Mouse (Mus musculus) limb, embryonic 15.5 days (tissue): ENCODE data around the gene B4galt1. TPM values are rescaled to one million over a fixed set of nuclear protein-coding genes. Genes with fewer than 3 reads are reported as not detected.
A peak's percentile ranks its signal among the peaks of the same experiment; 100 is the strongest.

ENCODE experiments used
- ATAC-seq: fragments of 200-750 bp; cut with Nextera tagmentation; 2 replicates; pipeline ENCODE4 v1.8.0; 2017; ENCODE audit warnings: low read depth, moderate TSS enrichment; ENCODE audit not compliant: insufficient number of reproducible peaks, low FRiP score, low TSS enrichment
- H3K27ac ChIP-seq: fragments of 300-500 bp; sonication (generic); 2 replicates; pipeline ENCODE4 v1.5.1; 2015; ENCODE audit warnings: moderate library complexity, mild to moderate bottlenecking, inconsistent platforms
- H3K27me3 ChIP-seq: fragments of 300-500 bp; sonication (generic); 2 replicates; pipeline ENCODE4 v1.6.1; 2015; ENCODE audit warnings: inconsistent platforms
- H3K36me3 ChIP-seq: fragments of 300-500 bp; sonication (generic); 2 replicates; pipeline ENCODE4 v1.6.1; 2015; ENCODE audit warnings: inconsistent platforms
- H3K4me1 ChIP-seq: fragments of 300-500 bp; sonication (generic); 2 replicates; pipeline ENCODE4 v1.6.1; 2015; ENCODE audit warnings: inconsistent platforms
- H3K4me2 ChIP-seq: fragments of 300-500 bp; sonication (generic); 2 replicates; pipeline ENCODE4 v1.6.1; 2015; ENCODE audit warnings: mild to moderate bottlenecking, inconsistent platforms
- H3K4me3 ChIP-seq: fragments of 300-500 bp; sonication (generic); 2 replicates; pipeline ENCODE4 v1.5.1; 2015; ENCODE audit warnings: mild to moderate bottlenecking, inconsistent platforms
- H3K9ac ChIP-seq: fragments of 300-500 bp; sonication (generic); 2 replicates; pipeline ENCODE4 v1.6.1; 2015; ENCODE audit warnings: inconsistent platforms
- H3K9me3 ChIP-seq: fragments of 300-500 bp; sonication (generic); 2 replicates; pipeline ENCODE4 v1.6.1; 2016; ENCODE audit warnings: inconsistent platforms
- WGBS: fragments of 180-500 bp; shearing (Covaris S2); methylation state at CpG from one replicate; pipeline ENCODE4 v1.1.7; 2015; 5-methylcytosine and 5-hydroxymethylcytosine counted together
- polyA plus RNA-seq: library from polyadenylated mRNA; unstranded; fragments of >200 nt; fragmentation: Nextera tagmentation; extraction: Ambion mirVana; gene quantifications from 2 replicates; pipeline ENCODE4 v1.2.1, GENCODE M21; 2015

B4galt1 gene
- polyA plus RNA-seq, 1 experiment from 2014 or later, result 50.3 TPM

- Histone ChIP-seq H3K4me3 (no peak overlapping the region), H3K4me1 (peaks cover 18% of the 10 kb centered on the region), H3K27ac (peak overlapping the region; percentile 80), H3K9ac (no peak overlapping the region), H3K27me3 (no peaks in the 10 kb centered on the region), H3K36me3 (no peaks in the 10 kb centered on the region), H3K4me2 (no peak overlapping the region), H3K9me3 (no peaks in the 10 kb centered on the region)
- ATAC-seq, result peak; percentile 71
- 28% methylated on average over 13 of the region's 13 CpGs for WGBS
These were observed 14.9 kb upstream of the B4galt1 start for GRCm38 (mm10) chr4:40868554-40869232.

GRCm38 (mm10) chr4:40864361-40864760 lies 10.6 kb upstream of the B4galt1 start:
- Histone ChIP-seq H3K27me3 (no peaks in the 10 kb centered on the region), H3K27ac (no peak overlapping the region), H3K36me3 (no peaks in the 10 kb centered on the region), H3K4me3 (no peak overlapping the region), H3K4me1 (peaks cover 11% of the 10 kb centered on the region), H3K9ac (no peak overlapping the region), H3K9me3 (no peaks in the 10 kb centered on the region), H3K4me2 (no peak overlapping the region)
- ATAC-seq, result no peak
- WGBS, result 92% methylated on average over 12 of the region's 12 CpGs

- Histone ChIP-seq H3K4me3 (no peak overlapping the region), H3K4me1 (peaks cover 3% of the 10 kb centered on the region), H3K27me3 (no peaks in the 10 kb centered on the region), H3K9ac (no peak overlapping the region), H3K36me3 (no peaks in the 10 kb centered on the region), H3K27ac (no peak overlapping the region), H3K4me2 (no peak overlapping the region), H3K9me3 (no peaks in the 10 kb centered on the region)
- no peak for ATAC-seq
- WGBS, result 87% methylated on average over 3 of the region's 3 CpGs
These were observed 9.5 kb upstream of the B4galt1 start for GRCm38 (mm10) chr4:40863340-40863739.

GRCm38 (mm10) chr4:40861131-40861530 lies 7.3 kb upstream of the B4galt1 start:
- H3K9me3 ChIP-seq, result no peaks in the 10 kb centered on the region
- no peak overlapping the region for H3K27ac ChIP-seq
- 81% methylated on average over 3 of the region's 3 CpGs for WGBS
- H3K9ac ChIP-seq, result no peak overlapping the region
- no peaks in the 10 kb centered on the region for H3K27me3 ChIP-seq
- no peaks in the 10 kb centered on the region for H3K4me1 ChIP-seq
- H3K4me2 ChIP-seq, result no peak overlapping the region
- H3K36me3 ChIP-seq, result no peaks in the 10 kb centered on the region
- no peak overlapping the region for H3K4me3 ChIP-seq
- no peak for ATAC-seq

- Histone ChIP-seq H3K4me1 (peaks cover 7% of the 10 kb centered on the region), H3K27me3 (no peaks in the 10 kb centered on the region), H3K4me3 (no peak overlapping the region), H3K27ac (no peak overlapping the region), H3K4me2 (no peak overlapping the region), H3K9ac (no peak overlapping the region), H3K36me3 (no peaks in the 10 kb centered on the region), H3K9me3 (no peaks in the 10 kb centered on the region)
- WGBS, result 76% methylated on average over 8 of the region's 8 CpGs
- ATAC-seq, result no peak
These were observed 4.1 kb upstream of the B4galt1 start for GRCm38 (mm10) chr4:40857824-40858346.

- no peaks in the 10 kb centered on the region for H3K36me3 ChIP-seq
- H3K4me2 ChIP-seq, result no peak overlapping the region
- H3K9me3 ChIP-seq, result no peaks in the 10 kb centered on the region
- H3K27ac ChIP-seq, result no peak overlapping the region
- H3K4me3 ChIP-seq, result no peak overlapping the region
- H3K27me3 ChIP-seq, result no peaks in the 10 kb centered on the region
- H3K9ac ChIP-seq, result no peak overlapping the region
- no peak for ATAC-seq
- peaks cover 16% of the 10 kb centered on the region for H3K4me1 ChIP-seq
- 53% methylated on average over 6 of the region's 6 CpGs for WGBS
These were observed 2.8 kb upstream of the B4galt1 start for GRCm38 (mm10) chr4:40856571-40856970.

- WGBS, result 13% methylated on average over 18 of the region's 18 CpGs
- Histone ChIP-seq H3K4me3 (peak overlapping the region; percentile 81), H3K27me3 (no peaks in the 10 kb centered on the region), H3K27ac (peak overlapping the region; percentile 92), H3K4me1 (peaks cover 34% of the 10 kb centered on the region), H3K36me3 (no peaks in the 10 kb centered on the region), H3K4me2 (peak overlapping the region; percentile 70), H3K9me3 (no peaks in the 10 kb centered on the region), H3K9ac (peak overlapping the region; percentile 60)
- ATAC-seq, result no peak; the same call in 1 of the 2 replicates
These were observed 655 bp upstream of the B4galt1 start for GRCm38 (mm10) chr4:40854387-40854933.

- ATAC-seq, result 0 out of 2 replicates have a peak, but pooled peaks have one; percentile 0
- 1% methylated on average over 20 of the region's 20 CpGs for WGBS
- peak overlapping the region; percentile 83 for H3K4me2 ChIP-seq
- H3K27me3 ChIP-seq, result no peaks in the 10 kb centered on the region
- H3K4me3 ChIP-seq, result peak overlapping the region; percentile 81
- H3K4me1 ChIP-seq, result peaks cover 35% of the 10 kb centered on the region
- peak overlapping the region; percentile 95 for H3K27ac ChIP-seq
- H3K36me3 ChIP-seq, result no peaks in the 10 kb centered on the region
- H3K9ac ChIP-seq, result peak overlapping the region; percentile 82
- no peaks in the 10 kb centered on the region for H3K9me3 ChIP-seq
These were observed 792 bp downstream of the B4galt1 start for GRCm38 (mm10) chr4:40852861-40853564.

GRCm38 (mm10) chr4:40852249-40852781 lies 1.5 kb downstream of the B4galt1 start:
- Histone ChIP-seq H3K4me1 (peaks cover 40% of the 10 kb centered on the region), H3K27me3 (no peaks in the 10 kb centered on the region), H3K27ac (peak overlapping the region; percentile 95), H3K4me2 (peak overlapping the region; percentile 83), H3K36me3 (no peaks in the 10 kb centered on the region), H3K4me3 (peak overlapping the region; percentile 81), H3K9me3 (no peaks in the 10 kb centered on the region), H3K9ac (peak overlapping the region; percentile 31; the same call in 1 of the 2 replicates)
- no peak for ATAC-seq
- 21% methylated on average over 5 of the region's 5 CpGs for WGBS

GRCm38 (mm10) chr4:40851763-40852248 lies 2.0 kb downstream of the B4galt1 start:
- WGBS, result 71% methylated on average over 4 of the region's 4 CpGs
- Histone ChIP-seq H3K4me3 (peak overlapping the region; percentile 81), H3K9ac (peak overlapping the region; percentile 8; the same call in 1 of the 2 replicates), H3K4me2 (peak overlapping the region; percentile 83), H3K9me3 (no peaks in the 10 kb centered on the region), H3K27me3 (no peaks in the 10 kb centered on the region), H3K4me1 (peaks cover 44% of the 10 kb centered on the region), H3K27ac (peak overlapping the region; percentile 95), H3K36me3 (no peaks in the 10 kb centered on the region)
- no peak for ATAC-seq

GRCm38 (mm10) chr4:40851031-40851762 lies 2.6 kb downstream of the B4galt1 start:
- peak overlapping the region; percentile 83 for H3K4me2 ChIP-seq
- 62% methylated on average over 6 of the region's 6 CpGs for WGBS
- H3K36me3 ChIP-seq, result no peaks in the 10 kb centered on the region
- H3K4me1 ChIP-seq, result peaks cover 50% of the 10 kb centered on the region
- ATAC-seq, result no peak
- peak overlapping the region; percentile 81 for H3K4me3 ChIP-seq
- peak overlapping the region; percentile 95 for H3K27ac ChIP-seq
- H3K27me3 ChIP-seq, result no peaks in the 10 kb centered on the region
- no peaks in the 10 kb centered on the region for H3K9me3 ChIP-seq
- peak overlapping the region; percentile 8; the same call in 1 of the 2 replicates for H3K9ac ChIP-seq
